Mouse (Mus musculus) ES-E14 (cell line): ENCODE data around the gene Tbx6. TPM values are rescaled to one million over a fixed set of nuclear protein-coding genes. Genes with fewer than 3 reads are reported as not detected.

Experiments
- DNase-seq: peaks from one replicate; pipeline ENCODE4 v3.0.0-alpha.2; 2013; ENCODE audit warnings: low read depth, low spot score
- H3K27ac ChIP-seq: 2 replicates; pipeline ENCODE4 v1.5.1; 2012; ENCODE audit warnings: low read depth, mild to moderate bottlenecking, low read length, moderate library complexity, mixed read lengths; ENCODE audit not compliant: poor library complexity, insufficient read depth, severe bottlenecking
- H3K36me3 ChIP-seq: 2 replicates; pipeline ENCODE4 v1.6.1; 2012; ENCODE audit warnings: mild to moderate bottlenecking, low read length, moderate library complexity, mixed read lengths; ENCODE audit not compliant: control insufficient read depth, poor library complexity, insufficient read depth, severe bottlenecking
- H3K4me1 ChIP-seq, 2 experiments: fragments of 150-350 bp in 1 of 2; sonication (generic) in 1 of 2; 2 replicates each; pipeline ENCODE4 v1.6.1; 2012; ENCODE audit warnings: low read length in 2 of 2, mild to moderate bottlenecking in 1 of 2, mixed read lengths in 1 of 2; ENCODE audit not compliant: control insufficient read depth in 2 of 2, insufficient read depth in 2 of 2, poor library complexity in 1 of 2
- H3K4me3 ChIP-seq, 2 experiments: fragments of 150-350 bp in 1 of 2; sonication (generic) in 1 of 2; 2 replicates each; pipeline ENCODE4 v1.5.1; 2012; ENCODE audit warnings: low read length in 2 of 2, low read depth in 1 of 2, mild to moderate bottlenecking in 1 of 2, mixed read lengths in 1 of 2; ENCODE audit not compliant: insufficient read depth in 1 of 2, poor library complexity in 1 of 2, severe bottlenecking in 1 of 2
- H3K9ac ChIP-seq: 2 replicates; pipeline ENCODE4 v1.6.1; 2012; ENCODE audit warnings: low read depth, mild to moderate bottlenecking, low read length, mixed read lengths; ENCODE audit not compliant: poor library complexity, insufficient read depth, severe bottlenecking
- H3K9me3 ChIP-seq: fragments of 150-350 bp; sonication (generic); 2 replicates; pipeline ENCODE4 v1.6.1; 2012; ENCODE audit warnings: low read depth, mild to moderate bottlenecking, low read length; ENCODE audit not compliant: control insufficient read depth, insufficient read depth
- CHD2 ChIP-seq: IDR thresholded peaks from 2 replicates; pipeline ENCODE4 v1.6.1; 2014; ENCODE audit warnings: mild to moderate bottlenecking, low read depth, low read length, inconsistent platforms
- HCFC1 ChIP-seq: IDR thresholded peaks from 2 replicates; pipeline ENCODE4 v1.6.1; 2012; ENCODE audit warnings: low read length, inconsistent platforms, borderline replicate concordance; ENCODE audit not compliant: insufficient read depth
- MAFK ChIP-seq: IDR thresholded peaks from 2 replicates; pipeline ENCODE4 v1.6.1; 2014; ENCODE audit warnings: mild to moderate bottlenecking, low read depth, low read length, inconsistent platforms; ENCODE audit not compliant: insufficient read depth
- ZC3H11A ChIP-seq: IDR thresholded peaks from 2 replicates; pipeline ENCODE4 v1.6.1; 2012; ENCODE audit warnings: low read depth, mild to moderate bottlenecking, inconsistent platforms, low read length, borderline replicate concordance
- ZNF384 ChIP-seq: IDR thresholded peaks from 2 replicates; pipeline ENCODE4 v1.6.1; 2012; ENCODE audit warnings: low read depth, low read length, inconsistent platforms
- in situ Hi-C, 2 experiments: fragments of 600-800 bp; cut with MboI; formaldehyde crosslinking; loops; one replicate each; pipeline ENCODE4 v1.15.1; 2025; ENCODE audit warnings: low sequenced_read_pairs in 2 of 2, inconsistent platforms in 1 of 2; ENCODE audit not compliant: unreplicated experiment in 2 of 2
- total RNA-seq: library from RNA; depleted of rRNA; stranded (reverse); fragments of 300-350 nt; gene quantifications from 2 replicates; pipeline ENCODE4 v1.2.3, GENCODE M21; 2012

Gene Tbx6
- total RNA-seq, 1 experiment = 0.89 TPM

GRCm38 (mm10) chr7:126792721-126793443 lies 11.6 kb downstream of the Tbx6 start:
- peak overlapping the region; percentile 88 to 95 for H3K4me3 ChIP-seq
- H3K36me3 ChIP-seq = peaks cover 51% of the 10 kb centered on the region
- TF ChIP-seq CHD2 = no peak
- TF ChIP-seq ZC3H11A = no peak
- no peak for TF ChIP-seq MAFK
- TF ChIP-seq ZNF384 = no peak
- TF ChIP-seq HCFC1 = no peak
- peak overlapping the region; percentile 48; the same call in 1 of the 2 replicates for H3K27ac ChIP-seq
- H3K9me3 ChIP-seq = no peaks in the 10 kb centered on the region
- H3K4me1 ChIP-seq = peaks cover 0 to 10% of the 10 kb centered on the region in 2 experiments; a peak in 1 of 4 replicates
- in situ Hi-C loops = no loop called here
- no peak for DNase-seq
- H3K9ac ChIP-seq = peak overlapping the region; percentile 63

- no peak for TF ChIP-seq MAFK
- TF ChIP-seq ZNF384 = no peak
- no peak for TF ChIP-seq ZC3H11A
- no peak for TF ChIP-seq CHD2
- TF ChIP-seq HCFC1 = no peak
- Histone ChIP-seq H3K4me3 (peak overlapping the region in 1 of 2 experiments; percentile 88; a peak in 2 of 4 replicates), H3K9me3 (no peaks in the 10 kb centered on the region), H3K27ac (no peak overlapping the region), H3K9ac (no peak overlapping the region), H3K4me1 (peaks cover 0 to 10% of the 10 kb centered on the region in 2 experiments; a peak in 1 of 4 replicates), H3K36me3 (peaks cover 50% of the 10 kb centered on the region)
- in situ Hi-C loops = no loop called here
- no peak for DNase-seq
These were observed 12.4 kb downstream of the Tbx6 start for GRCm38 (mm10) chr7:126793456-126794270.

- Histone ChIP-seq H3K4me3 (no peak overlapping the region), H3K9me3 (no peaks in the 10 kb centered on the region), H3K9ac (no peak overlapping the region), H3K4me1 (peaks cover 0 to 10% of the 10 kb centered on the region in 2 experiments; a peak in 1 of 4 replicates), H3K27ac (no peak overlapping the region), H3K36me3 (peaks cover 44% of the 10 kb centered on the region)
- no peak for DNase-seq
- TF ChIP-seq ZC3H11A (no peak), ZNF384 (no peak), CHD2 (no peak), MAFK (no peak), HCFC1 (no peak)
- in situ Hi-C loops = no loop called here
These were observed 13.0 kb downstream of the Tbx6 start for GRCm38 (mm10) chr7:126794271-126794605.

GRCm38 (mm10) chr7:126795387-126796317 lies 14.4 kb downstream of the Tbx6 start:
- Histone ChIP-seq H3K27ac (peak overlapping the region; percentile 10; the same call in 1 of the 2 replicates), H3K9ac (no peak overlapping the region), H3K4me1 (peaks cover 0 to 13% of the 10 kb centered on the region in 2 experiments; a peak in 1 of 4 replicates), H3K9me3 (no peaks in the 10 kb centered on the region), H3K4me3 (peak overlapping the region in 1 of 2 experiments; percentile 91; a peak in 2 of 4 replicates), H3K36me3 (peaks cover 34% of the 10 kb centered on the region)
- TF ChIP-seq ZNF384 = no peak
- TF ChIP-seq CHD2 = no peak
- no peak for TF ChIP-seq HCFC1
- no peak for TF ChIP-seq MAFK
- no peak for TF ChIP-seq ZC3H11A
- in situ Hi-C loops = no loop called here
- no peak for DNase-seq
